Mouse (Mus musculus) testis, postnatal 14 days (tissue): ENCODE data around the gene Cdh5.
"Not testable (repeated sequence)": the region's sequence is repeated elsewhere in the genome, so short reads cannot be mapped to it uniquely, and the experiment has no call there.

Source experiments
- DNase-seq: peaks from one replicate; pipeline ENCODE4 v3.0.0; 2021; ENCODE audit warnings: low spot score

Gene Cdh5

GRCm38 (mm10) chr8:104090993-104091900, 10.2 kb upstream of the Cdh5 start:
- not testable (repeated sequence) for DNase-seq

GRCm38 (mm10) chr8:104093336-104093735, 8.1 kb upstream of the Cdh5 start:
- DNase-seq, result no peak

GRCm38 (mm10) chr8:104095595-104095994, 5.8 kb upstream of the Cdh5 start:
- no peak for DNase-seq

- DNase-seq, result no peak
Measured at GRCm38 (mm10) chr8:104096644-104097043, 4.8 kb upstream of the Cdh5 start.

- no peak for DNase-seq
Measured at GRCm38 (mm10) chr8:104098671-104099346, 2.6 kb upstream of the Cdh5 start.

GRCm38 (mm10) chr8:104099347-104100099, 1.9 kb upstream of the Cdh5 start:
- peak; percentile 69 for DNase-seq

- DNase-seq, result not testable (repeated sequence)
Measured at GRCm38 (mm10) chr8:104100724-104101123, 701 bp upstream of the Cdh5 start.

- DNase-seq, result no peak
Measured at GRCm38 (mm10) chr8:104103462-104103861, 2.0 kb downstream of the Cdh5 start.

GRCm38 (mm10) chr8:104105768-104106167, 4.3 kb downstream of the Cdh5 start:
- DNase-seq, result peak; percentile 65

GRCm38 (mm10) chr8:104106276-104106946, 5.0 kb downstream of the Cdh5 start:
- DNase-seq, result no peak

GRCm38 (mm10) chr8:104107111-104107510, 5.7 kb downstream of the Cdh5 start:
- DNase-seq, result no peak

- peak; percentile 49 for DNase-seq
Measured at GRCm38 (mm10) chr8:104108048-104108447, 6.6 kb downstream of the Cdh5 start.

GRCm38 (mm10) chr8:104110498-104111134, 9.2 kb downstream of the Cdh5 start:
- no peak for DNase-seq

GRCm38 (mm10) chr8:104121640-104122416, 20.4 kb downstream of the Cdh5 start:
- DNase-seq, result no peak

GRCm38 (mm10) chr8:104123080-104123657, 21.7 kb downstream of the Cdh5 start:
- DNase-seq, result no peak

GRCm38 (mm10) chr8:104124534-104124933, 23.1 kb downstream of the Cdh5 start:
- no peak for DNase-seq

GRCm38 (mm10) chr8:104127160-104127883, 25.9 kb downstream of the Cdh5 start:
- DNase-seq, result no peak

GRCm38 (mm10) chr8:104130916-104131315, 29.5 kb downstream of the Cdh5 start:
- DNase-seq, result no peak

- DNase-seq, result no peak
Measured at GRCm38 (mm10) chr8:104131414-104131975, 30.1 kb downstream of the Cdh5 start.
